Mouse (Mus musculus): ENCODE measurements around the gene Stil. TPM values are rescaled to one million over a fixed set of nuclear protein-coding genes. Genes with fewer than 3 reads are reported as not detected.
A peak's percentile ranks its signal among the peaks of the same experiment; 100 is the strongest.

The Stil gene
- total RNA-seq, 1 experiment, result 7.4 TPM

- H3K9me3 ChIP-seq (ENCODE audit: control insufficient read depth, insufficient read depth, low read depth, low read length), result no peaks in the 10 kb centered on the region
- H3K36me3 ChIP-seq (ENCODE audit: control insufficient read depth, insufficient read depth, low read length, poor library complexity, severe bottlenecking), result no peaks in the 10 kb centered on the region
- no peak overlapping the region for H3K27ac ChIP-seq (ENCODE audit: insufficient read depth, low read depth, low read length, poor library complexity, severe bottlenecking)
- H3K4me3 ChIP-seq (ENCODE audit: insufficient read depth in 1 of 2, low read depth in 1 of 2, low read length in 2 of 2, poor library complexity in 1 of 2, severe bottlenecking in 1 of 2), result no peak overlapping the region
- no peaks in the 10 kb centered on the region; a peak in 1 of 4 replicates for H3K4me1 ChIP-seq (ENCODE audit: control insufficient read depth in 2 of 2, insufficient read depth in 2 of 2, low read length in 2 of 2, poor library complexity in 1 of 2)
- in situ Hi-C loops (cut with MboI; ENCODE audit: low sequenced_read_pairs in 2 of 2, unreplicated experiment in 2 of 2), result no loop called here
- DNase-seq (ENCODE audit: low read depth, low spot score), result no peak
- no peak overlapping the region for H3K9ac ChIP-seq (ENCODE audit: insufficient read depth, low read depth, low read length, poor library complexity, severe bottlenecking)
- TF ChIP-seq CHD2 (IDR thresholded peaks at IDR 0.05; ENCODE audit: low read depth, low read length) (no peak), HCFC1 (IDR thresholded peaks at IDR 0.05; ENCODE audit: borderline replicate concordance, insufficient read depth, low read length) (no peak), MAFK (IDR thresholded peaks at IDR 0.05; ENCODE audit: insufficient read depth, low read depth, low read length) (no peak), ZNF384 (IDR thresholded peaks at IDR 0.05; ENCODE audit: low read depth, low read length) (no peak), ZC3H11A (IDR thresholded peaks at IDR 0.05; ENCODE audit: borderline replicate concordance, low read depth, low read length) (no peak)
Observed at GRCm38 (mm10) chr4:114982619-114983018, 17.3 kb upstream of the Stil start.

GRCm38 (mm10) chr4:114983020-114983419 lies 16.9 kb upstream of the Stil start:
- Histone ChIP-seq H3K4me3 (ENCODE audit: insufficient read depth in 1 of 2, low read depth in 1 of 2, low read length in 2 of 2, poor library complexity in 1 of 2, severe bottlenecking in 1 of 2) (no peak overlapping the region), H3K4me1 (ENCODE audit: control insufficient read depth in 2 of 2, insufficient read depth in 2 of 2, low read length in 2 of 2, poor library complexity in 1 of 2) (no peaks in the 10 kb centered on the region; a peak in 1 of 4 replicates), H3K36me3 (ENCODE audit: control insufficient read depth, insufficient read depth, low read length, poor library complexity, severe bottlenecking) (no peaks in the 10 kb centered on the region), H3K9me3 (ENCODE audit: control insufficient read depth, insufficient read depth, low read depth, low read length) (no peaks in the 10 kb centered on the region), H3K27ac (ENCODE audit: insufficient read depth, low read depth, low read length, poor library complexity, severe bottlenecking) (no peak overlapping the region), H3K9ac (ENCODE audit: insufficient read depth, low read depth, low read length, poor library complexity, severe bottlenecking) (no peak overlapping the region)
- no peak for TF ChIP-seq ZC3H11A (IDR thresholded peaks at IDR 0.05; ENCODE audit: borderline replicate concordance, low read depth, low read length)
- TF ChIP-seq HCFC1 (IDR thresholded peaks at IDR 0.05; ENCODE audit: borderline replicate concordance, insufficient read depth, low read length), result no peak
- TF ChIP-seq CHD2 (IDR thresholded peaks at IDR 0.05; ENCODE audit: low read depth, low read length), result no peak
- TF ChIP-seq ZNF384 (IDR thresholded peaks at IDR 0.05; ENCODE audit: low read depth, low read length), result no peak
- no peak for TF ChIP-seq MAFK (IDR thresholded peaks at IDR 0.05; ENCODE audit: insufficient read depth, low read depth, low read length)
- DNase-seq (ENCODE audit: low read depth, low spot score), result no peak
- in situ Hi-C loops (cut with MboI; ENCODE audit: low sequenced_read_pairs in 2 of 2, unreplicated experiment in 2 of 2), result no loop called here

GRCm38 (mm10) chr4:114986211-114986590 lies 13.8 kb upstream of the Stil start:
- H3K27ac ChIP-seq (ENCODE audit: insufficient read depth, low read depth, low read length, poor library complexity, severe bottlenecking), result no peak overlapping the region
- H3K36me3 ChIP-seq (ENCODE audit: control insufficient read depth, insufficient read depth, low read length, poor library complexity, severe bottlenecking), result no peaks in the 10 kb centered on the region
- no peaks in the 10 kb centered on the region; a peak in 1 of 4 replicates for H3K4me1 ChIP-seq (ENCODE audit: control insufficient read depth in 2 of 2, insufficient read depth in 2 of 2, low read length in 2 of 2, poor library complexity in 1 of 2)
- peak overlapping the region; percentile 84 to 96 for H3K4me3 ChIP-seq (ENCODE audit: insufficient read depth in 1 of 2, low read depth in 1 of 2, low read length in 2 of 2, poor library complexity in 1 of 2, severe bottlenecking in 1 of 2)
- no peak for DNase-seq (ENCODE audit: low read depth, low spot score)
- peak overlapping the region; percentile 89 for H3K9ac ChIP-seq (ENCODE audit: insufficient read depth, low read depth, low read length, poor library complexity, severe bottlenecking)
- in situ Hi-C loops (cut with MboI; ENCODE audit: low sequenced_read_pairs in 2 of 2, unreplicated experiment in 2 of 2), result no loop called here
- no peaks in the 10 kb centered on the region for H3K9me3 ChIP-seq (ENCODE audit: control insufficient read depth, insufficient read depth, low read depth, low read length)
- TF ChIP-seq CHD2 (IDR thresholded peaks at IDR 0.05; ENCODE audit: low read depth, low read length) (no peak), ZNF384 (IDR thresholded peaks at IDR 0.05; ENCODE audit: low read depth, low read length) (no peak), HCFC1 (IDR thresholded peaks at IDR 0.05; ENCODE audit: borderline replicate concordance, insufficient read depth, low read length) (no peak), MAFK (IDR thresholded peaks at IDR 0.05; ENCODE audit: insufficient read depth, low read depth, low read length) (no peak), ZC3H11A (IDR thresholded peaks at IDR 0.05; ENCODE audit: borderline replicate concordance, low read depth, low read length) (no peak)

GRCm38 (mm10) chr4:114986591-114987432 lies 13.1 kb upstream of the Stil start, which contains the start of gene Cmpk1:
Gene Cmpk1, minus strand, starts transcription at chr4:114987241.
- peak; percentile 49 for DNase-seq (ENCODE audit: low read depth, low spot score)
- Histone ChIP-seq H3K4me1 (ENCODE audit: control insufficient read depth in 2 of 2, insufficient read depth in 2 of 2, low read length in 2 of 2, poor library complexity in 1 of 2) (no peaks in the 10 kb centered on the region; a peak in 1 of 4 replicates), H3K9me3 (ENCODE audit: control insufficient read depth, insufficient read depth, low read depth, low read length) (no peaks in the 10 kb centered on the region), H3K4me3 (ENCODE audit: insufficient read depth in 1 of 2, low read depth in 1 of 2, low read length in 2 of 2, poor library complexity in 1 of 2, severe bottlenecking in 1 of 2) (peak within 1 kb of the TSS; percentile 84 to 96), H3K36me3 (ENCODE audit: control insufficient read depth, insufficient read depth, low read length, poor library complexity, severe bottlenecking) (no peaks in the 10 kb centered on the region), H3K27ac (ENCODE audit: insufficient read depth, low read depth, low read length, poor library complexity, severe bottlenecking) (peak within 1 kb of the TSS; percentile 88), H3K9ac (ENCODE audit: insufficient read depth, low read depth, low read length, poor library complexity, severe bottlenecking) (peak within 1 kb of the TSS; percentile 89)
- TF ChIP-seq HCFC1 (IDR thresholded peaks at IDR 0.05; ENCODE audit: borderline replicate concordance, insufficient read depth, low read length) (peak; percentile 87), CHD2 (IDR thresholded peaks at IDR 0.05; ENCODE audit: low read depth, low read length) (no peak)
- in situ Hi-C loops (cut with MboI; ENCODE audit: low sequenced_read_pairs in 2 of 2, unreplicated experiment in 2 of 2), result no loop called here
